Mouse (Mus musculus): ENCODE results near the gene Bphl. TPM values are rescaled to one million over a fixed set of nuclear protein-coding genes. Genes with fewer than 3 reads are reported as not detected.
A peak's percentile ranks its signal among the peaks of the same experiment; 100 is the strongest.

Bphl gene
- polyA plus RNA-seq, 1 experiment from 2014 or later, result 98.8 TPM

DNA sequence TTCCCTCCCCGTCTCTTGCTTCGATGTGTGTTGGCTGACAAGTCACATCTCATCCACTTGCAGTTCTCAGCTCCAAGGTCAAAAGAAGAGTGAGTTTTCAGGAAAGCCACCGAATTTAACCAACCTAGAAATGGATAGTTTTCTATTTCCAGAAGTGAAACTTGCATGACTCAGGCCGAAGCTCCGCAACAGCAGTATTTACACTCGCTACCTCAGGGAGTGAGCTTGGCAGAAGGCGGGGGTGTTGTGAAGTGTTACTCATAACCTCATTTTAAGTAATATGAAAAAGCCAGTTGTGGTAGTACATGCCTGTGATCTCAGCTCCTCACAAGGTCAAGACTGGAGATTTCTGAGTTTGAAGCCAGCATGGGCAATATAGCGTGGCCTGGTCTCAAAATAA lies 13.1 kb downstream of the Bphl start:
- CTCF ChIA-PET, result interaction anchor here (0.8 kb wide), 1 partner anchor 104 kb away, joined by 3 read pairs; no protein-coding TSS in a partner anchor
- ATAC-seq, result no peak
- in situ Hi-C loops (cut with MboI; ENCODE audit: low pct_unique_long_range_greater_than_20kb), result no loop called here
- TF ChIP-seq CTCF (IDR thresholded peaks at IDR 0.05), result no peak
- no peaks in the 10 kb centered on the region for H3K27me3 ChIP-seq
- POLR2A ChIA-PET, result interaction anchor here (1.4 kb wide), 1 partner anchor 127 kb away, joined by 3 read pairs; no protein-coding TSS in a partner anchor
- DNase-seq (ENCODE audit: low read depth, low spot score), result no peak

DNA sequence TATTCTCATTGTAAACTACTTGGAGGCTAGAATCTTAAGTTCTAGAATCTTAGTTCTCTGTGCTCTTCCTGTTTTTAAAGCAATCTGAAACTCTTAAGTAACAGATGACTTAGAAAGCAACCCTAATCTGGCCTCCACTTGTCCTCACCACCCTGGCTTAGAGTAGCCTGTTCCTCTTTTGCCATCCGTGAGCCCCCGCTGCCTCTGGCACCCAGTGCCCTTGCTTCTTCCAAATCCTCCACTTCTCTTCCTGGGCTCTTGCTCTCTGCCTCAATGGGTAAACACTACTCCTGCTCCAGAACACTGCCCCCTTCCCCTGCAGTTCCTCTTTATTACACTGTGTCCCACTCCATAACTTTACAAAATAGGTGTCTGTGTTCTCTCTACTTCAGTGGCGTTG lies 14.3 kb downstream of the Bphl start:
- DNase-seq (ENCODE audit: low read depth, low spot score), result no peak
- in situ Hi-C loops (cut with MboI; ENCODE audit: low pct_unique_long_range_greater_than_20kb), result no loop called here
- ChIA-PET CTCF (no interaction called here), POLR2A (interaction anchor here (1.4 kb wide), 1 partner anchor 126 kb away, joined by 3 read pairs; no protein-coding TSS in a partner anchor)
- TF ChIP-seq CTCF (IDR thresholded peaks at IDR 0.05), result no peak
- no peak for ATAC-seq
- H3K27me3 ChIP-seq, result no peaks in the 10 kb centered on the region

DNA sequence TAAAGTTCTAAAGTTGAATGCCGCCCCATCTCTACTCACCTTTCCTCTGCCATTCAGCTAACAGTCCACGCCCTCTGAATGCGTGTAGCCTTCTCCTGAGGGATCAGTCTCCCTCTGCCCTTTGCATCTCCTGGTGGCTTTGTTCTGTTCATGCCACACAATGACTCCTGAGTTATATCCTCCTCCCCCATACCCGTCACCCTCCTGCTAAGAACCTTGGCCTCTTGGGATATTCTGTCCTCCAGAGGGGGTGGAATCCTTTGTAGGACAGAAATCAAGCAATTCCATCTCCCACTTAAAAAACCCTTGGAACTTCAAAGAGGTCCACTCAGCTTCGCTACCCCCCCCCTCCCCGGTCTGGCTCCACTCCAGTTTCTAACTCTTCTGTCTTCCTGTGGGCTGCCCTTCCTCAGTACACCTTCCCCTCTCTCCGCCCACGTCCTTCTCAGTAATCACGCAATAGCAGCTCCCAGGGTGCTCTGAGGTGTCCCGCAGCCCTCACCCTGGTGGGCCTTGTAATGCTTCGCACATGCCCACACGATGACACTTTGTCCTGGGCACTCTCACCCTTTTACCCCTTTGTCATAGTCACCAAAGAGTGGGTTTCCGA lies 16.4 kb downstream of the Bphl start:
- ATAC-seq, result no peak

DNA sequence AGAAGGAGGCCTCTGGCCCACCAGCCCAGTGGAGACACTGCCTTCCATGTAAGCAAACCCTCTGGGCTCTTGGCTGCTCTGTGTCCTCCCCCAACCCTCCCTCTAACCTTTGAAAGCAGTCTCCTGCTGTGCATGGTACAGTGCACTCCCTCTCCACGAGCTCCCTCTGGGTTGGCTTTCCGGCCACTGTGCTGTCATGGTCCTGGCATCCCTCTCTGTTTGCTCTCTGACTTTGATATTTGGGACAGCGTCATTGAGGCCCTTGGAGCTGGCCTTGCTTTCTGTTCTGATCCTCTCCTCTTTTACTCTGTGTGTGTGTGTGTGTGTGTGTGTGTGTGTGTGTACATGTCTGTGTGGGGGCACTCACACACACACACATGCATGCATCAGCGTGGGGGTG lies 17.0 kb downstream of the Bphl start:
- ChIA-PET POLR2A (no interaction called here), CTCF (no interaction called here)
- DNase-seq (ENCODE audit: low read depth, low spot score), result no peak
- TF ChIP-seq CTCF (IDR thresholded peaks at IDR 0.05), result no peak
- in situ Hi-C loops (cut with MboI; ENCODE audit: low pct_unique_long_range_greater_than_20kb), result no loop called here
- H3K27me3 ChIP-seq, result no peaks in the 10 kb centered on the region
- no peak for ATAC-seq

More for the DNA sequence above, 16.4 kb downstream of the Bphl start:
- in situ Hi-C loops (cut with MboI; ENCODE audit: low pct_unique_long_range_greater_than_20kb), result no loop called here
- ChIA-PET CTCF (no interaction called here), POLR2A (no interaction called here)
- DNase-seq (ENCODE audit: low read depth, low spot score), result no peak
- TF ChIP-seq CTCF (IDR thresholded peaks at IDR 0.05), result no peak
- no peaks in the 10 kb centered on the region for H3K27me3 ChIP-seq

DNA sequence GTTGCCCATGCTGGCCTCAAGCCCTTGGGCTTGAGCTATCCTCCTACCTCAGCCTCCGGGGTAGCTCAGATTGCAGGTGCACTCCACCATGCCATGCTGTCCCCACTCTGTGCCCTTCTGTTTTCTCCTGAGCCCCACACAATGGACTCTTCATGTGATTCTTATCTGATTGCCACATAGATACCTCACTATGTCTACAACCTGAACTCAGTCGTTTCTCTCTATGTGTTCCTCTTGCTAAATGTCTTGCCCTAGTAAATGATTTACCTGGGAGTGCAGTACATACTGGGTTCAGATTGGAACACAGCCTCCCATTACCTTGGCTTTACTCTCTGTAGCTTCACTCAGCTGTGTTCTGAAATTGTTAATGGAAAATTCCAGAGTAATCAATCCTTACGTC lies 17.6 kb downstream of the Bphl start:
- ChIA-PET POLR2A (no interaction called here), CTCF (no interaction called here)
- TF ChIP-seq CTCF (IDR thresholded peaks at IDR 0.05), result no peak
- in situ Hi-C loops (cut with MboI; ENCODE audit: low pct_unique_long_range_greater_than_20kb), result no loop called here
- no peak for ATAC-seq
- no peaks in the 10 kb centered on the region for H3K27me3 ChIP-seq
- DNase-seq (ENCODE audit: low read depth, low spot score), result no peak

DNA sequence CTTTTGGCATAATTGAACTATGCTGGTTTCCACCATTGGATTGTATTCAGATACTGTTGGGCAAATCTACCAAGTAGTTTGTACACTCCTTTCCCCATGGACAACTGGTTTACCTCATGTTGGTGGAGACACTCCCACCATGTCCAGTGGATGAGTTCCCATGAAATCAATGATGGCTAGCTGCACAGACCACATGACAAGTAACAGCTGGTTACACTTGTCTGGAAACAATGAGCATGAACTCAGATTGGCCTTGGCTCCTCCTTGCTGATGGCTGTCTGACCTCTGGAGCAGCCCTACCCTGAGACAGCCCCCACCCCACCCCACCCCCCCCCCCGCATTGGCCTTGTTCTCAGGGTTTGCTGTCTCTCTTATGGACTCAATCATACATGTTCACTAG lies 19.9 kb downstream of the Bphl start:
- in situ Hi-C loops (cut with MboI; ENCODE audit: low pct_unique_long_range_greater_than_20kb), result no loop called here
- no peaks in the 10 kb centered on the region for H3K27me3 ChIP-seq
- TF ChIP-seq CTCF (IDR thresholded peaks at IDR 0.05), result no peak
- DNase-seq (ENCODE audit: low read depth, low spot score), result no peak
- no peak for ATAC-seq
- CTCF ChIA-PET, result interaction anchor here (2.2 kb wide), 2 partner anchors 10 to 14 kb away, joined by 6 to 9 read pairs; no protein-coding TSS in a partner anchor
- POLR2A ChIA-PET, result no interaction called here

DNA sequence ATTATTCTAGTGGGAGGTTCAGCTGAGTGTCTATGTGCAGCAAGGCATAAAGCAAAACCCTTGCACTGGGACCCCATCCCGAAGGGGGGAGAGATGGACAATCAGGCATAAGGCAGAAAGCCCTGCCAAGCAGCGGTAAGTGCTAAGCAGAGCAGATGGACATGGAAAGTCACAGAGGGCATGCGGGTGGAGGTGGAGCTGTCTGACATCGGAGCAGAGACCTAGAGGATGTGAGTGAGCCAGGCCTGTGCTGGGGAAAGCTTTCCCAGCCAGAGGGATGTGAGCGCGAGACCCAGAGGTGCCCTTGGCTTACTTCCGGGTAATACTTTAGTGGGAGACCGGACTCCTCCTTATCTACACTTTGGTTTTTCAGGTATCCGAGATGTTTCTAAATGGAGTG lies 22.7 kb downstream of the Bphl start:
- no peaks in the 10 kb centered on the region for H3K27me3 ChIP-seq
- TF ChIP-seq CTCF (IDR thresholded peaks at IDR 0.05), result no peak
- POLR2A ChIA-PET, result interaction anchor here (1.9 kb wide), 1 partner anchor 12 kb away, joined by 5 read pairs; no protein-coding TSS in a partner anchor

DNA sequence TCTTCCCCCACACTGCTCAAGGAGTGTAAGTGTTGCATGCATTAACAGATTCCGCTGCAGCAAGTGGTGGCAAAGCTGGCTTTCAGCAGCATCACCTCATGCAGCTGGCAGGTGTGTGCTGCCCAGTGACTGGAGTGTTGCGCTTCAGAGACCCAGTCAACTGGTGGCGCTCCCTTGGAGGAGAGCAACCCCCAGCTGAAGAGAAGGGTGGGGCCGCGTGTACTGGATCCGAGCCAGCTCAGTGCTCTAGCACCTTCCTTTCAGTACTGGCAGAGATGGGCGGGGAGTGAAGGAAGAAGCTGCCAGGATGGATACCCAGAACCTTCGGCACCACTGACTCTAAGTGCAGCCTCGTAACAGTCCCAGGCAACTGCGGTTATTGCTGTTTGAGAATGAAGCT lies 25.1 kb downstream of the Bphl start:
- in situ Hi-C loops (cut with MboI; ENCODE audit: low pct_unique_long_range_greater_than_20kb), result no loop called here
- TF ChIP-seq CTCF (IDR thresholded peaks at IDR 0.05), result no peak
- ChIA-PET CTCF (interaction anchor here (0.8 to 1.2 kb wide), 2 partner anchors 16 to 17 kb away, joined by 3 read pairs; no protein-coding TSS in a partner anchor), POLR2A (no interaction called here)
- DNase-seq (ENCODE audit: low read depth, low spot score) (no peak), ATAC-seq (no peak)
- no peaks in the 10 kb centered on the region for H3K27me3 ChIP-seq

More for the DNA sequence above, 22.7 kb downstream of the Bphl start:
- no peak for ATAC-seq
- no peak for DNase-seq (ENCODE audit: low read depth, low spot score)
- CTCF ChIA-PET, result interaction anchor here (0.6 to 1.6 kb wide), 2 partner anchors 9 to 1764 kb away, joined by 3 to 7 read pairs; no protein-coding TSS in a partner anchor
- in situ Hi-C loops (cut with MboI; ENCODE audit: low pct_unique_long_range_greater_than_20kb), result no loop called here

DNA sequence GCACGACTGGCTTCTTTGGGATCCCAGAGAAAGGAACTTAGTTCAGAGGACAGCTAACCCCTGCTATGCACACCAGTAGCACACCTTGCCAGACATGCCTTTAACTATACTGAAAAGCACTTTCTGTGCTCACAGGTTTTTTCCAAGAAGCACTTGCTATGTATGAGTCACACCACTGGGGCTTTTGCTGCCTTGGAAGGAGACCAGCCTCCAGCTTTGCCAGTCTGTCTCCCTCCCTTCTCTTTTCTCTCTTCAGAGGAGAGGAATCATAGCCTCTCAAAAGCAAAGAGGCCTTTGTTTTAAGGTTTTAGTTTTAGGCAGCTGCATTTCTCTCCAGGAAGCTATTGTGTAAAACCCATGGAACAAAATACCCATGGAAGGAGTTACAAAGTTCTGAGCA lies 29.0 kb downstream of the Bphl start:
- peak; percentile 38 for DNase-seq (ENCODE audit: low read depth, low spot score)

DNA sequence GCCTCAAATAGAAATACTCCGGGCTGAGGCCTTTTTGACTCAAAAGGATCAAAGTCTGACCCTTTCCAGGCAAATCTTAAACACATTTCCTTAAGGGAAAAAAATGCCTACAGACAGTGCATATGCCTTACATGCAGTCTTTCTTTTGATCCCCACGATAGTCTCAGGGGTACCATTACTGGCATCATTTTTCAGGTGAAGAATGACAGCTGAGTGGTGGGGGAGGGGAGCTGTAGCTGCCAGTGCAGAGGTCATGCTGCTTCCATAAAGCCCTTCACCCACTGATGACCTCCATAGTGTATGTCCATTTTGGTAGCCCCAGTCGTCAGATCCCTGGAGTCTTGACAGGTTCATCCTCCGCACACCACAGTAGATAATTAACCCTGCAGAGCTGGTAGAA lies 32.9 kb downstream of the Bphl start:
- POLR2A ChIA-PET, result interaction anchor here (1.3 kb wide), 1 partner anchor 21 kb away, joined by 3 read pairs; no protein-coding TSS in a partner anchor
- in situ Hi-C loops (cut with MboI; ENCODE audit: low pct_unique_long_range_greater_than_20kb), result no loop called here
- no peaks in the 10 kb centered on the region for H3K27me3 ChIP-seq
- CTCF ChIA-PET, result interaction anchor here (2.1 to 2.5 kb wide), 2 partner anchors 9 to 11 kb away, joined by 7 to 8 read pairs; no protein-coding TSS in a partner anchor
- DNase-seq (ENCODE audit: low read depth, low spot score), result no peak
- TF ChIP-seq CTCF (IDR thresholded peaks at IDR 0.05), result no peak
- ATAC-seq, result no peak

More for the DNA sequence above, 29.0 kb downstream of the Bphl start:
- no peaks in the 10 kb centered on the region for H3K27me3 ChIP-seq
- ChIA-PET CTCF (interaction anchor here (0.8 to 2.2 kb wide), 4 partner anchors 9 to 83 kb away, joined by 3 to 6 read pairs (median 5); no protein-coding TSS in a partner anchor), POLR2A (interaction anchor here (1.3 kb wide), 1 partner anchor 63 kb away, joined by 5 read pairs; the partner anchor contains the start of gene Tubb2b)
- no peak for TF ChIP-seq CTCF (IDR thresholded peaks at IDR 0.05)
- ATAC-seq, result no peak
- in situ Hi-C loops (cut with MboI; ENCODE audit: low pct_unique_long_range_greater_than_20kb), result no loop called here

DNA sequence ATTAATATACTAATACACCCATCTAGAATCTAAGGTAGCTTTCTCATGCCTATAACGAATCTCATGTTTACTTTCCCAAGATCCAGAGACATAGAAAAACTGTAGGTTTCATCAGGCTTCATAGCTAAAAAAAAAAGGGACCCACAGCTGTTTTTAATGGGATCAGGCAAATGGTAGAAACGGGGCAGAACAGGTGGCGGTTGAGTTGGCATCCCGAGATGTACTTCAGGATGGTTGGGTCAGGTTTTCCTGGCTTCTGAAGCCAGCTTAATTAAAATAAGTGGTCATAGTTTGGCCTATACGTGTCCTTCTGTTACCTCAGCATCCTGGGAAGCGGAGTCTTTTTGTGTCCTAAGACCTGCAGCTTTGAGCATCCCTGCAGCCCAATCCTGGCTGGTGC lies 34.4 kb downstream of the Bphl start:
- ATAC-seq (no peak), DNase-seq (ENCODE audit: low read depth, low spot score) (no peak)
- H3K27me3 ChIP-seq, result no peaks in the 10 kb centered on the region
- ChIA-PET POLR2A (no interaction called here), CTCF (interaction anchor here (2.4 to 2.5 kb wide), 2 partner anchors 10 to 15 kb away, joined by 8 to 9 read pairs; no protein-coding TSS in a partner anchor)
- TF ChIP-seq CTCF (IDR thresholded peaks at IDR 0.05), result no peak
- in situ Hi-C loops (cut with MboI; ENCODE audit: low pct_unique_long_range_greater_than_20kb), result no loop called here

Measured in Patski (cell line).